Mouse (Mus musculus) cerebellum, postnatal 36 days (tissue): ENCODE measurements around the gene Mrps24.

ENCODE experiments used
- DNase-seq, 2 experiments: peaks; one replicate each; pipeline ENCODE4 v3.0.0; 2021 to 2022; ENCODE audit warnings: mixed read lengths in 2 of 2

Mrps24 gene

GRCm38 (mm10) chr11:5705972-5706371, 9.5 kb downstream of the Mrps24 start:
- DNase-seq, result no peak

DNA sequence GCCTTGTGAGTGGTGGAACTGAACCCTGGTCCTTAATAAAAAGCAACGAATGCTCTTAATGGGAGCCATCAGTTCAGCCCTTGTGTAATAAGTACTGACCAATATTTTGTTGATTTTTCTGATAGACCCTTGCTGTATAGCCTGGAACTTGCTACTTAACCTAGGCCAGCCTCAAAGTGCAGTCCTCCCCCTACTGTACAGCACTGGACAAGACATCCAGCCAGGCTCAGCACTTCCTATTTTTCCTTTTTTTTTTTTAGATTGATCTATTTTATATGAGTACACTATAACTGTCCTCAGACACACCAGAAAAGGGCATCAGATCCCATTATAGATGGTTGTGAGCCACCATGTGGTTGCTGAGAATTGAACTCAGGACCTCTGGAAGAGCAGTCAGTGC, 12.1 kb downstream of the Mrps24 start:
- DNase-seq, result no peak

- no peak for DNase-seq
Measured at GRCm38 (mm10) chr11:5702957-5703332, 12.5 kb downstream of the Mrps24 start.

DNA sequence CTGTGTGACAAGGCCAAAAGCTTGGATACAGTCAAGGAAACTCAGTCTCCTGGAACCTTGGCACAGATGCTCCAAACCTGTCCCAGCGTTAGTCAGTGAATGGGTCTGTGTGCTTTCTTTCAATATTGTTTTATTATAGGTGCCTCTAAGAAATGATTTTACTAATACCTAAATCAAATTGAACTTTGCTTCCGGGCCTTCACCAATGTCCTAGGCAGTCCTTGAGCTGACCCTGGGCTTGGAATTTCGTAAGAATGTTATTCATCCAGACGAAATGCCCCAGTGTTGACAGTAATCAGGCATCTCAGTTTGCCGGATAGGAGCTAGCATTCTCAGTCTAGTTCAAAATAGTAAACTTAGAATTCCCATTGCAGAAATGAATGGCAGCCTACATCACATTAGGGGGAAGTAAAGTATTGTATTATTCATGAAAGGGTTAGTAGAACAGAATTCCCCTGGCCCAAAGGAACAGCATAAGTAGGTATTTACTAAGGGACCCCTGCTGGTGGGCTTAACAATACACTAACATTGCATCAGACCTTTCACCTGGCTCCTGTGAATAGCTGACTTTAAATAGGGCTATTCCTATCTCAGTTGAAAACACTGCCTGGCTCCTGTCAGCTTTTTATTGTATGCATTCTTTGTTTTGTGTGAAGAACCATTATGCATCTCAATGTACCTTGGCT, 13.1 kb downstream of the Mrps24 start:
- DNase-seq, result no peak

- no peak for DNase-seq
Measured at GRCm38 (mm10) chr11:5701821-5702220, 13.7 kb downstream of the Mrps24 start.

- no peak for DNase-seq
Measured at GRCm38 (mm10) chr11:5701300-5701699, 14.2 kb downstream of the Mrps24 start.

DNA sequence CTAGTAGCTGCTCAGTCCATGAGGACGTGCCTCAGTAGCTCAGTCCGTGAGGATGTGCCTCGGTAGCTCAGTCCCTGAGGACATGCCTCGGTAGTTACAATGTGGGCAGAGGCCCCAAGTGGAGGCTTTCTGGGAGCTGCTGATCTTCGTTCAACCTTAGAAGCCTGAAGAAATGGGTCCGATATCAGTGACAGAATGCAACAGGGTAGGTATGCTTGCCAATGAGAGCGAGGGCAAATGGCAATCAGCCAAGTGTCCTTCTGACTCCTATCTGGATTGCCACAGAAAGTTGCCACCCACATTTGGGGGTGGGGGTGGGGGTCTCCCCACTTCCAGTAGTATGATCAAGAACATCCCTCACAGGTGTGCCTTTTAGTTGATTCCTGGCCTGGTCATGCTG, 14.7 kb downstream of the Mrps24 start:
- no peak for DNase-seq

DNA sequence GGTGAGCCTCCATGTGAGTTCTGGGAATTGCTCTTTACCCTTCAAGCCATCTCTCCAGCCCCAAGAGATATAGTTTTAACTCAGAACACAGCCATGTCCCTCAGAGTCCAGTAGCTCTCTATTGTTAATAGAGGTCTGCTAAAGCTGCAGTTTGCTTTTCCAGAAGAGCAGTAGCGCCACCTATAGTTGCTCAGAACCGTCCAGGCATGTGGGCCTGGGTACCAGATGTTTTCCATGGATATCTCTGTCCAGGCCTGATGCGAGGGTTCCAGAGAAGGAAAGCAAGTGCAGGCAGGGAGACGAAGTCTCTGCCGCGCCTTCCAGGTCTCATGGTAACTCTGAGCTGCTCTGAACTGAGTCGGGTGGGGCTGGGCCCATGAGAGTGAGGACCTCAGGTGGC, 23.7 kb downstream of the Mrps24 start:
- peak; percentile 26 to 36 for DNase-seq

DNA sequence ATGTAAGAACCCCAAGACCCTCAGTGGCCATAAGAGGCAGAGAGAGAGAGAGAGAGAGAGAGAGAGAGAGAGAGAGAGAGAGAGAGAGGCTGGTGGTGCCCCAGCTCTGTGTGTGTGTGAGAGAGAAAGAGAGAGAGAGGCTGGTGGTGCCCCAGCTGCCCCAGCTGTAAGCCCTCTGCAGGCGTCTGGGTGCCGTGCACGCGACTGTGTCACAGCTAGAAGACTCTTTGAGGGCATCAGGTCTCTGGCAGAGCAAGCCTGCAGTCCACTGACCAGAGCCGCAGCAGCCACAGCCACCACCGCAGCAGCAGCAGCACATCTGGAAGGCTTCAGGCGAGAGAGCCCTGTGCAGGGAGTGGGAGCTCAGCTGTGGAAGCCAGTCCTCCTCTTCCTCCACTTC, 31.2 kb downstream of the Mrps24 start:
- no peak for DNase-seq

DNA sequence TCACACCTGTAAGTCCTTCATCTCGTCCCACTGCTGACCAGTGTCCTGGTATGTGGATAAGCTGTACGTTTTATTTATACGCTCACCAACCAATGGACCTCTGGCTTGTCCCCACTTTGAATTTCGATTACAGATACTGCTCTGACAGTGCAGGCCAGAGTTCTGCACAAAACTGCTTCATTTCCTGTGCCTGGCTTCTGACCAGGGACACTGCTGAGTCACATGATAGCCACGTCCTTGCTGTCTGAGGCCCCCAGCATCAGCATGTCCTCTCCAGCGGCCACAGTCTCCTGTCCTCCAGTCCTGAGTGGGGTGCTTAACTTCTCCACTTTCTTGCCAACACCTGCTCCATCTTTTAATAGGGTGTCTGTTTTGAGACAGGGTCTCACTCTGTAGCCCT, 32.9 kb downstream of the Mrps24 start:
- DNase-seq, result no peak
